Mouse (Mus musculus): ENCODE data around the gene Rnf148. TPM values are rescaled to one million over a fixed set of nuclear protein-coding genes. Genes with fewer than 3 reads are reported as not detected.

Rnf148 gene
- total and polyA plus RNA-seq, 3 experiments, result not detected

Other genes starting within 250 kb of the Rnf148 start
- not detected in 2 replicates for gene Rnf133, start 4.8 kb downstream of the Rnf148 start, total RNA-seq (2012; rRNA removed)
- gene Rnf133, start 4.8 kb downstream of the Rnf148 start, total RNA-seq (2014; rRNA removed), result not detected in 2 replicates
- not detected in 2 replicates for gene Rnf133, start 4.8 kb downstream of the Rnf148 start, polyA plus RNA-seq (2012; ENCODE audit: insufficient read length, low read depth)
- gene Cadps2, start 184.3 kb upstream of the Rnf148 start, total RNA-seq (2012; rRNA removed), result not detected in 2 replicates
- gene Cadps2, start 184.3 kb upstream of the Rnf148 start, total RNA-seq (2014; rRNA removed), result not detected in 2 replicates
- gene Cadps2, start 184.3 kb upstream of the Rnf148 start, polyA plus RNA-seq (2012; ENCODE audit: insufficient read length, low read depth), result not detected in 2 replicates